Mouse (Mus musculus) embryo, embryonic 10.5 days (tissue): ENCODE measurements around the gene Zfp869.
"Not testable (repeated sequence)": the region's sequence is repeated elsewhere in the genome, so short reads cannot be mapped to it uniquely, and the experiment has no call there.

Source experiments
- DNase-seq: peaks from one replicate; pipeline ENCODE4 v3.0.0-alpha.2; 2015; ENCODE audit warnings: low spot score

Gene Zfp869

DNA sequence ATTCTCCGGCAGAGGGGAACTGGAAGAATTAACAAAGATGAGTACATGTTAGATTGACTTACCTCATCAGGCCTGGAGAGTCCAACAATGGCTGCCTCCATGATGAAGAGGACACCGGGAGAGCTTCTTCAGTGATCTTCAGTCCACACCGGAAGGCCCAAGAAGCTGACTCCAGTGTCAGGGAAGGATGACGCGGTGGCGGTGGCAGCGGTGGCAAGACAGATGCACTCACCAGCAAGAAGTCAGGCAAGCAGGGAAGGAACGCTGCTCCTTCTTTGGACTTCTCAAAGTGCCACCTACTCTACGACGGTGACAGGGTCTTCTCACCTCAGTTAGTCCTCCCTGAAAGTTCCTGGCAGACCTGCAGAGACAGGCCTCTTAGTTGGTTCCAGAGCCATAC lies at the start of gene Zfp869:
Gene Zfp869, minus strand, starts transcription at position 101 of the 400 bp plus-strand sequence.
- not testable (repeated sequence) for DNase-seq

DNA sequence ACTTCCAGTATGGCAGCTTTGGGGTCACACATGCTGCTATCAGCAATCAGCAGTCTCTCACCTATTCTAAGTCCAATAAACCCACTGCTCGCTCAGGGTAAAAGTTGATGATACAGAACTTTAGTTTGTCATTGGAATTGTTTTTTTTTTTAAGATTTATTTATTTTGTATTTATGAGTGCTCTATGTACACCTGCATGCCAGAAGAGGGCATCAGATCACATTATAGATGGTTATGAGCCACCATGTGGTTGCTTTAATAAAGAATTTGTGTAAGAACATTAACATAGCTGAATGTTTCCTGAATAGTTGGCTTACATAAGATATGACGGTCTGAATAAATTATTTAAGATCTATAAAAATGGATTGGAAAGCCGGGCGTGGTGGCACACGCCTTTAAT lies 47.8 kb upstream of the Zfp869 start:
- DNase-seq = no peak

DNA sequence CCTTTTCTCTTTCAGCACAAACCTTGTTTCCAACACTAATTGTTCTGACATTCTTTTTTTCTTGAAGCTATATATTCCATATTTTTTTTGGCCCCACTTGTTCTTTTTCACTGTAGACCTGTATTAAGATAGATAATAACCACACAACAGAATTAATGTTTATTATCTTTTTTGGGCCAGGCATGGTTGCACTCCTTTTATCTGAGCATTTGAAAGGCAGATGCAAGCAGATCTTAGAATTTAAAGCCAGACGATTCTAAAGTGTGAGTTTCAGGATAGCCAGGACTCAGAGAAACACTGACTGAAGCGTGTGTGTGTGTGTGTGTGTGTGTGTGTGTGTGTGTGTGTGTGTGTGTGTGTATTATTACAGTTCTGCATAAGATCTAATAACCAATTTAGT lies 41.9 kb upstream of the Zfp869 start:
- no peak for DNase-seq

DNA sequence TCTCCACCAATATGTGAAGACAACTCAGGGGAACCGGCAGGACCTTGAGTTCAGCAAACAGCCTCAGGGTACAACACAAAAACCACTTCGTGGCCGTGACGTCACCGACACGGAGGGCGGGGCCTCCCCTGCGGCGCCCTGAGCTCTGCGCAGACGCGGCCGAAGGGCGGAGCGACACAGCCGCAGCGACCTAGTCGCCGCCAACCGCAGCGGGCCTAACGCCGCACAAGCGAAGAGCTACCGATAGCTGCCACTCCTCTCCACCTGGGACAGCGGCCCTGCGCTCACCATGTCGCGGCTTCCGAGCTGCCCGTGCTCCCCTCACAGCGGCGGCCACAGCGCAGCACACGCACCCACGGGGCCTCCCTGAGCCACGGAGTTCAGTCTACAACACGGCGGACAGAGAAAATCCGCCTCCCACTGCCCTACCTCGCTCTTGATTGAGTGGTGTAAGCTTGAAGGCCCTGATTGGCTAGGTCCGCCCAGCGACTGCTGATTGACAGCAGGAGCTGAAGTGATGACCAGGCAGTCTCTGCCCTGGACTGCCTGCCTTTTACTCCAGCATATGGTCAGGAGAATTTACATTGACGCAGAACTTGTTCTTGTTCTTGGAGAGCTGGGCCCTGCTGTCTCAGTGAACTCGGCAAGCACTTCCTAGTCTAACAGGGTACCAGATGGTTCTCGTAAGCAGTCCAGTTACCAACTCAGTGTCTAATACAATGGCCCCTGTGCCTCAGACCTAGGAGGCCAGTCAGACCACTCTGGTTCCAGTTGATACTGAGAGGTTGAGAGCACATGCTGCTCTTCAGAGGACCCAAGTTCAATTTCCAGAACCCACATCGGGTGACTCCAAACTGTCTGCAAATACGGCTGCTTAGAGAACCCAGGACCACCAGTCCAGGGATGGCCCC lies 39.3 kb upstream of the Zfp869 start, which contains the start of gene Zfp963:
Gene Zfp963, minus strand, starts transcription at position 427 of the 911 bp plus-strand sequence.
- peak; percentile 95 for DNase-seq

DNA sequence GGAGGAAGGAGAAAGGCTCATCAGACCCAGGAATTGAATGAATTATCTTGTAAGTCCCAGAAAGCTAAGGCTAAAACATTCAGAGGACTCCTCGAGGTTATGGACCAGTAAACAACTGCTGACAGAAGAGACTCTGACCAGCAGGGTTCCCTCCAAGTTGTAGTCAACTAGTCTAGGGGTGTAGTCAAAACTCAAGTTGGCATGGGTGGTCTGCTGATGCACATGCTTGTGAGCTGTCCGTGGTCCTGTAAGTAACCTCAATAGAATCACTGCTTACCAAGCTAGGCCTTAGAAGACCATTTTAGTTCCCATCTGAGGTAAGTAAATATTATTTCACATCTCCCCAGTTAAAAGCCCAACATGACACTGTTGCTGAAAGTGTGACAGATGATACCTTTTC lies 30.7 kb upstream of the Zfp869 start:
- peak; percentile 11 for DNase-seq

DNA sequence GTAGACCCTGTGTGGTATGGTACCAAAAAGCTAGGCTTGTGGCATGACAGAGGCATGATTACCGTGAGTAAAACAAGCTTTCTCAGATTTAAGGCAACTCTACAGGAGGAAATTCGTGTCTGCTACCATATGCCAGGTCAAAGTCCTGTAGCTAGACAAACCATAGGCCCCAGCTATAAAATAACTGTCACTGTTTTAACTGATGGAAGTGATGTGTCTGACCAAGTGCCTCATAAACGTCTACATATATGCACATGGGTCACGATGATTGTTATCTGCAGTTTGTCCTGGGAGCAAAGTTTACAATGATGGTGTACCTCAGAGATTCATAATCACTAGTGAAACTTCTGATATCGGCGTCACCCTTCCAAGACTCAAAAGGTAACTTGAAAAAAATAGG lies 30.2 kb upstream of the Zfp869 start:
- DNase-seq = no peak

DNA sequence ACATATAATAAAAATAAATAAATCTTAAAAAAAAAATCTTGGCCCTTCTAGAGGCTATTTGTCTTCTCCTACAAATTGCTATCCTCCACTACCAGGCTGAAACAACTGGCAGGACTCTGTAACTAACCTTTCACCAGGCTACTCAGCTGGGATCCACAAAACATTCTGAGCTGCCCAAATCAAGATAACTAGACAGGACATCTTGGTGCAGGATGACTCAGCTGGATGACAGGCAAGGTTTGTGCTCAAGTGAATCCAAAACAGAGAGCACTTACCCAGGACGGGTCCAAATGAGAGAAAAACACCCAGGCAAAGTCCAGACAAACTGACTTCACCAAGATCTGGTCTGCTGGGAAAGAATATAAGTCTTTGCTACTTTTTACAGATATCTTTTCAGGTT lies 25.0 kb upstream of the Zfp869 start:
- DNase-seq = no peak

DNA sequence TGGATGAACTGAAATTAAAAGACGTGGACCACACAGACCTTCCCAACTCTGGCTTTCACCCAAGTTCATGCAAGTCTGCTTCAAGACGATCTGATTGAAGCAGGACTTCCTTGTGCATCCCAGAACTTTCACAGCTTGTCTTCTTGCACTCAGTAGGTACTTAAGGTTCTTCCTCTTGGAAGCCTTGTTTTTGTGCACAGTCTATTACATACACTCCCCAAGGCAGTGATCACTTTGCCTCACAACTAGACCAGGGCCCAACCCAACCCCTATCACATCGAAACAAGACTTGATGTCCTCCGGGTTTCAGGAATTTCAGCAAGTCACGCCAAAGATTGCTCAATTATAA lies 6.7 kb upstream of the Zfp869 start:
- DNase-seq = no peak

DNA sequence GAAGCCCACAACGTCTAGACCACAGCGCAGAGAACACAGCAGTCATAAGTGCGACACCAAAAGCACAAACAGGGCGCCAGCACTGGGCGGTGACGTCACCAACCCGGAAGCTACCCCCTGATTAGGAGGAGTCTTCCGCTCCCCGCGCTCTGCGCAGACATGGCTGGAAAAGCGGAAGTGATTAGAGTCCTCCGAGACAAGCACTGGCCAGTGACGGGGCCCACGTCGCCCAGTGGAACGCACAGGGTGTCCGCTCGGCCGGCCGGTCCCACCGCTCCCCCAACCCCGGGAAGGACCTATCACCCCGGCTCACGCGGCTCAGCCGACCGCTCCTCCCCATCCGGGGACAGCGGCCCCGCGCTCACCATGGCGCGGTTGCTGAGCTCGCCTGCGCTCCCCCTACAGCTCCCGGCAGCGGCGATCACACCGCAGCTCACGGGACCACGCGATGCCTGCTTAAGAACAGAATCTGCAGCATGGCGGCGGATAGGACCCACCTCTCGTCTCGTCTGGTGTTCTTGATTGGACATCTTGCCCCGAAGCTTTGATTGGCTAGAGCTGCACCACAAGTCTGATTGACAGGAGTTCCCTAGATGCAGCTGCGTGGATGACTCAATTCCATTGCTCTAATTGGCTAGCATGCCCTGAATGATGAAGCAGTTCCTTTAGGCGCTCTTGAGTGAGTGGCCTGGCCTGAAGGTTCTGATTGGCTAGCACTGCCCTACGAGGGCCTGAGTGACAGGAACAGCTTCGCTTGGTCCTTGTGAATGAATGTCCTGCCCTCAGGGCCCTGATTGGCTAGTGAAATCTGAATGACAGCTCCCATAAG lies 6.1 kb upstream of the Zfp869 start:
- peak; percentile 99 for DNase-seq

DNA sequence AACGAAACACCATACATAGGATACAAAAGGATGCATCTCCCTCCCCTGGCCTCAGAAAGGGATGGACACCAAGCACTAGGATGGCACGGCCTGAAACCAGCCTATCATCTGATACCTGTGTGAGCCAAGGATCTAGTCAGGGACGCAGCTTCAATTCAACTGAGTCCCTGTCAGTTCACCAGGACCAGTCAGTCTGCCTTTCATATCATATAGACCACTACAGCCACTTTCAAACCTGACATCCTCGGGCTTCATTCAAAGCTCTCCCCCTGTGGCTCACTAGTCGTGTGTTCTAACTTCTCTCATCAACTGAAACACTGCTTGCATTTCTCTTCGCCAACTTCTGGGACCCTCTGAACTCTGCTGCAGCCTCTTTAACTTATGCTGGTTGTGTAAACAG lies 4.8 kb upstream of the Zfp869 start:
- no peak for DNase-seq

DNA sequence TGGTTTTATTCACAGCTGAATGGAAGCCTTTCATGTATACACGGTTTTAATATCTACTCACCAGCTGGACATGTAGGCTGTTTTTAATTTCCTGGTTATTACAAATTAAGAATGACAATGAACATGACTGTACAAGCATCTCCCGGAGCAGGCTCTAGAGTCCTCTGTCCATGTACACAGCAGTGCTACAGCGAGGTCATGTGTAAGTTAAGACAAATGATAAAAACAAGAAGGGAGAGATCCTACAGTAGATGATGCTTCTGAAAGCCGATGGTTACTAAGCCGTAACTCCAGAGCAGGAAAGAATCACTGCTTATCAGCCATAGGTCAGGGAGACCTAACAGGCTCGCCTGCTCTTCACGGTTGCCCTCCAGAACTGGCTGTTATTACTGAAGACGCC lies 3.0 kb upstream of the Zfp869 start:
- no peak for DNase-seq

DNA sequence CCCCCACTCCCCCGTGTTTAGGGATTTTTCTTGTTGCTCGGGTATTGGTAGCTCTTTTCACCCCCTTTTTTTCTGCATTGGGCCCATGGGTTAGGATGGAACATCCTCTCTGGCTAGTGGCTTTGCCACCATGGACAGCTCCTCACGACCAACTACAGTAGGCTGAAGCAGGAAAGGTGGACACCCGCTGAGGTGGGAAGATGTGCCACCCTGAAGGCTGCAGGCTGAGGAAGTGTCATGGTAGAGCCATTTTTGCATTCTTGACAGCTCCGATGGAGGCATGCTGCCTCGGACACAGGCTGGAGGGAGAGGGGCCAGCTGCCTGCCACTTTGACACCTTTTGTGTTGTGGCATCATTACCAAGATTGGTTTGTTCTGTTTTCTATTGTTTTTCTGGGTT lies 8.7 kb downstream of the Zfp869 start:
- DNase-seq = no peak

DNA sequence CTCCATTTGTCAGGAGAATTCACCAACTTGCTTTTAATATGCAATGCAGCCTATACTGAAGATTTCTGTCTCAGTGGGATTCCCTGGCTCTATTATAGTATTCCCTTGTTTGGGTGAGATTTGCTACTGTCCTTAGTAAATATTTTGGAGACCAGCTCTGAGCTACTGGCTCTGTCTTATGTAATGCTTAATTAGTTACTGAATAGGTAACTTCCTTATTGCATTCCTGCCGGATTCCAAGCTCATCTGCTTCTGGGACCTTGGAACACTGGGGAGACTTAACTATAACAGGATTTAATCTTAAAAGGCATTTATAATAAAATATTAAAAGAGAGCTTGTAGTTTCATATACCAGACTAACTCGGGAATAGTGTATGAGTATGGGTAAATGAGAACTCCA lies 45.5 kb downstream of the Zfp869 start:
- DNase-seq = not testable (repeated sequence)

DNA sequence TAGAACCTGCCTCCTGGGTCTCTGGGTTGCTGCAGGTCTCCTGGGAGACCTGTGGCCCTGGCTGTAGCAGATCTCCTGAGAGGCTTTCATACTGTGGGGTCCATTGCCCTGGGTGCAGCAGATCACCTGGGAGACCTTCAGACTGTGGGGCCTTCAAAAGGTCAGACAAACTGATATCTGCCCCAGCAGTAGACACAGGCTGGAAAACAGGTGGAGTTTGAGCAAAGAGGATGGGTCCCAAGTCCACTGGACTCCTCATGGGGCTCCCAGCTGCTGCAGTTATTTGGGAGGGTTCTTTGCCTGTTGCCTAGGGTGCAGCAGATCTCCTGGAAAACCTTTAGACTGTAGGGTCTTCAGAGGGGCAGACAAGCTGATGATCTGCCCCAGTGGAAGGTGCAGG lies 49.2 kb downstream of the Zfp869 start:
- DNase-seq = no peak
